Mouse (Mus musculus): ENCODE data around the gene Gpr174. TPM values are rescaled to one million over a fixed set of nuclear protein-coding genes. Genes with fewer than 3 reads are reported as not detected.

Gene Gpr174
- polyA plus RNA-seq, 1 experiment from 2014 or later = 0.17 TPM

GRCm38 (mm10) chrX:107336609-107337008 lies 80.9 kb downstream of the Gpr174 start:
- WGBS = 88% methylated on average over 1 of the region's 1 CpGs
- DNase-seq (ENCODE audit: low spot score) (no peak), ATAC-seq (replicated peaks; ENCODE audit: insufficient number of reproducible peaks, low FRiP score, low TSS enrichment, low read depth) (no peak)
- Histone ChIP-seq H3K36me3 (replicated peaks; ENCODE audit: control insufficient read depth, insufficient read depth, low read depth, low read length) (no peaks in the 10 kb centered on the region), H3K4me1 (ENCODE audit: control insufficient read depth, insufficient read depth, low read length) (no peaks in the 10 kb centered on the region), H3K4me2 (ENCODE audit: low read depth, low read length) (no peak overlapping the region), H3K27ac (replicated peaks; ENCODE audit: low read depth, low read length) (no peak overlapping the region), H3K9ac (replicated peaks; ENCODE audit: low read length) (no peak overlapping the region), H3K9me3 (replicated peaks; ENCODE audit: control insufficient read depth, low read length) (no peaks in the 10 kb centered on the region), H3K4me3 (ENCODE audit: low read depth, low read length) (no peak overlapping the region), H3K27me3 (ENCODE audit: control insufficient read depth, insufficient read depth, low read length) (no peaks in the 10 kb centered on the region)

- DNase-seq (ENCODE audit: low spot score) (peak; percentile 29), ATAC-seq (replicated peaks; ENCODE audit: insufficient number of reproducible peaks, low FRiP score, low TSS enrichment, low read depth) (no peak)
- 44% methylated on average over 3 of the region's 3 CpGs for WGBS
- Histone ChIP-seq H3K9me3 (replicated peaks; ENCODE audit: control insufficient read depth, low read length) (no peaks in the 10 kb centered on the region), H3K27me3 (ENCODE audit: control insufficient read depth, insufficient read depth, low read length) (no peaks in the 10 kb centered on the region), H3K9ac (replicated peaks; ENCODE audit: low read length) (no peak overlapping the region), H3K4me1 (ENCODE audit: control insufficient read depth, insufficient read depth, low read length) (no peaks in the 10 kb centered on the region), H3K36me3 (replicated peaks; ENCODE audit: control insufficient read depth, insufficient read depth, low read depth, low read length) (no peaks in the 10 kb centered on the region), H3K4me3 (ENCODE audit: low read depth, low read length) (no peak overlapping the region), H3K4me2 (ENCODE audit: low read depth, low read length) (no peak overlapping the region), H3K27ac (replicated peaks; ENCODE audit: low read depth, low read length) (no peak overlapping the region)
These were observed 86.3 kb downstream of the Gpr174 start for GRCm38 (mm10) chrX:107341980-107342379.

Other genes with a start within 250 kb of the Gpr174 start
- gene P2ry10, start 167.4 kb upstream of the Gpr174 start, polyA plus RNA-seq (2014; fragmentation: Nextera tagmentation; extraction: Ambion mirVana) = 0.07 TPM in 1 of 2 replicates, not detected in the other
- gene P2ry10b, start 107.0 kb upstream of the Gpr174 start, polyA plus RNA-seq (2014; fragmentation: Nextera tagmentation; extraction: Ambion mirVana) = 0.24 and 0.78 TPM in 2 replicates
- gene Itm2a, start 147.5 kb downstream of the Gpr174 start, polyA plus RNA-seq (2014; fragmentation: Nextera tagmentation; extraction: Ambion mirVana) = 398 and 443 TPM in 2 replicates

All from embryonic facial prominence, embryonic 11.5 days (tissue).